Mouse (Mus musculus): ENCODE data around the gene Gas2l2.

Gene Gas2l2

DNA sequence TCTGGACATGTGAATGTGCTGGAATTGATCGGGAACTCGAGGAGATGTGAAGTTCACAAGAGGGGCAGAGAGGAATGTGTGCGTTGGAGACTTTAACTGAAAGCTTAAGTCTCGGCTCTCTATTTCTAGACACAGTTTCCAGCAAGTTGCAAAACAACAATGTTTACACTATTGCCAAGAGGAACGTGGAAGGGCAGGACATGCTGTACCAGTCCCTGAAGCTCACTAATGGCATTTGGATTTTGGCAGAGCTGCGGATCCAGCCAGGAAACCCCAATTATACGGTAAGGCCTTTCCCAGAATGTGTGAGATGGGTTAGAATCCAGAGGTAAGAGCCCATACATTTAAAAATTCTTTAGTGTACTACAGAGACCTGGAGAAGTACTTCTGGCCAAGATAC, 31.6 kb downstream of the Gas2l2 start:
- no peak for DNase-seq (ENCODE audit: extremely low spot score, low read depth, low spot score)

GRCm38 (mm10) chr11:83394802-83395439, 34.3 kb downstream of the Gas2l2 start:
- DNase-seq (ENCODE audit: extremely low spot score, low read depth, low spot score) = no peak

DNA sequence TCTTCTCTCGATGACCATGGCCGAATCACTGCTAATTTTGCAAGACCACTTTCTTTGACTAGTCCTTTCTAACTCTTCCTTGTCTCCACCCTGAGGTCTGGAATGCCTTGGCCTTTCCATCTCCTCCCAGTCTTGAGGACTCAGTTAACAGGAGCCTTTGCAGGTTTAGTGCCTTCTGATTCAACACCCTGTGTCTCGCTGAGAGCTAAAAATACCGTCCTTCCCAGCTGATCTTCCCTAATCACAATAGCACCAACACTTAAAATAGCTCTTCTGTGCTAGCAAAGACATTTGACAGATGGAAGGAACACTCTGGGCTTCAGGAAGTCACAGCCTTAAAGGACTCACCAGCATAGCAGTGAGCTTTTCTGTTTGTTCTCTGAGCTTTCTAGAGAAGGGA, 36.2 kb downstream of the Gas2l2 start:
- DNase-seq (ENCODE audit: extremely low spot score, low read depth, low spot score) = no peak

DNA sequence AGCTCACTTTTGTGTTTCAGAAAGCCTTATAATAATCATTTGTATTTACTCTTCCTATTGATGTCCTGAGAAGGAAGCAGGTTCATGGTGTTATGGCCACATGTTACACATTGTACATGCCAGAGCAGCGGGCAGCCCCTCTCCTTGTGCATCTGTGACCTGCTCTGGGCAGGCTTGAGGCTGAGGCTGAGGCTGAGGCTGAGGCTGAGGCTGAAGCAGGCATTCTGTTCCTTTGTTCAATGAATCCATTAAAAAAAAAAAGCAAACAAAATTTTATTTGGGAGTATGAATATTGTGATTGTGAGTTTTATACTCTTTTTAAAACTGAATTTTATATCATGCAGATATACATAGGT, 45.7 kb downstream of the Gas2l2 start:
- no peak for DNase-seq (ENCODE audit: extremely low spot score, low read depth, low spot score)

DNA sequence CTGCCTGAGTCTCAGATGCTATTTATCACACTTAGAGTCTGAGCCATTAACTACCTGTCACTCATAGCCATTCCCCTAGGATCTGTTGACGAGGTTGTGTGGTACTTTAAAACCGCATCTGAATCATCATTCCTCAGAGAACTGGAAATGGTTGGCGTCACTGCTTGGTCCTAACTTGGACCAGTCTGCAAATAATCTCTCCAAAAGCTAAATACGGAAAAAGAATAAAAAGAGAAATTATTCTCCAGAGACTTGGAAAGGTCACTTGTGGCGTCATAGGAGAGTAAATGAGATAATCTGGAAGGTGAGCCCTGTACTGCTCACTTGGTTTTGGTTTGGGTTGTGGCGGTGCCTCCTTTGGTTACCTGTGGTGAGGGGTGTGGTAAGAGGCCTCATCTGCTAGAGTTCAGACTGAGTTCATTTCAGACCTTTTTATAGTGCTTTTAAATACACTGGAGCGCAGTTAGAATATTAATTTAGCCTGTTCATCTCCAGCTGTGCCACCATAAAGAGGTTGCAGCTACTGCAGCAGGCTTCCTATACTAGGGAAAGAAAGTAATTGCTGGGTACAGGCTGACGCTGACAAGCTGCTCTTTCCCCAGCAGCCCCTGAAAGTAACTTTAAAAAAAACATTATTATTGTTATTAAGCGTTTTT, 46.3 kb downstream of the Gas2l2 start:
- no peak for DNase-seq (ENCODE audit: extremely low spot score, low read depth, low spot score)

- no peak for DNase-seq (ENCODE audit: extremely low spot score, low read depth, low spot score)
These were observed 49.4 kb downstream of the Gas2l2 start for GRCm38 (mm10) chr11:83379745-83380341.

All from hindlimb bud, embryonic 11.5 days (tissue).